Mouse (Mus musculus) inflammation-experienced regulatory T-cells, adult 6 months (primary cell): ENCODE data around the gene Hist1h3d. TPM values are rescaled to one million over a fixed set of nuclear protein-coding genes. Genes with fewer than 3 reads are reported as not detected.
"Not testable (repeated sequence)": the region's sequence is repeated elsewhere in the genome, so short reads cannot be mapped to it uniquely, and the experiment has no call there.

Source experiments
- ATAC-seq: one replicate; pipeline ENCODE4 v1.8.0; 2017
- polyA plus RNA-seq, 3 experiments: library from polyadenylated mRNA; unstranded; fragments of 100-300 nt; shearing (Covaris generic); gene quantifications; one replicate each; pipeline ENCODE4 v1.2.1; 2017

Gene Hist1h3d
- polyA plus RNA-seq, 3 experiments from 2014 or later = 0.56 to 1.3 TPM; not detected in 1

DNA sequence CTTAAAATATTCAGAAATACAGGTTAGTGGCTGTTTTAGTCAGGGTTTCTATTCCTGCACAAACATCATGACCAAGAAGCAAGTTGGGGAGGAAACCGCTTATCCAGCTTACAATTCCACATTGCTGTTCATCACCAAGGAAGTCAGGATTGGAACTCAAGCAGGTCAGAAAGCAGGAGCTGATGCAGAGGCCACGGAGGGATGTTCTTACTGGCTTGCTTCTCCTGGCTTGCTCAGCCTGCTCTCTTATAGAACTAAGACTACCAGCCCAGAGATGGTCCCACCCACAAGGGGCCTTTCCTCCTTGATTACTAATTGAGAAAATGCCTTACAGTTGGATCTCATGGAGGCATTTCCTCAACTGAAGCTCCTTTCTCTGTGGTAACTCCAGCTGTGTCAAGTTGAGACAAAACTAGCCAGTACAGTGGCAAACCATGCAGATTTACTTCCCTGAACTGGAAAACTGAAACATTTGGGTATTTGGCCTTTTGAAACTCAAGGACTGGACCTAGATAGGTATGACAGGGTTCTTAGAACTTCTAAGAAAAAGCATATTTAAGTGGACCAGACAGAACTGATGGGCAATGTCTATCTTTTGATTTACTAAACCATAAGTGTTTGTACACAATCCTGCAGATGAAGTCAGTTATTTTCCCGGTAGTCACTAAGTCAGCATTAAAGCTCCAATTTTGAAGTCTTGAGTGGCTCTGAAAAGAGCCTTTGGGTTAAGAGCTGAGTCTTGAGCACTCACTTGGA is 33.2 kb upstream of the Hist1h3d start:
- ATAC-seq = not testable (repeated sequence)

DNA sequence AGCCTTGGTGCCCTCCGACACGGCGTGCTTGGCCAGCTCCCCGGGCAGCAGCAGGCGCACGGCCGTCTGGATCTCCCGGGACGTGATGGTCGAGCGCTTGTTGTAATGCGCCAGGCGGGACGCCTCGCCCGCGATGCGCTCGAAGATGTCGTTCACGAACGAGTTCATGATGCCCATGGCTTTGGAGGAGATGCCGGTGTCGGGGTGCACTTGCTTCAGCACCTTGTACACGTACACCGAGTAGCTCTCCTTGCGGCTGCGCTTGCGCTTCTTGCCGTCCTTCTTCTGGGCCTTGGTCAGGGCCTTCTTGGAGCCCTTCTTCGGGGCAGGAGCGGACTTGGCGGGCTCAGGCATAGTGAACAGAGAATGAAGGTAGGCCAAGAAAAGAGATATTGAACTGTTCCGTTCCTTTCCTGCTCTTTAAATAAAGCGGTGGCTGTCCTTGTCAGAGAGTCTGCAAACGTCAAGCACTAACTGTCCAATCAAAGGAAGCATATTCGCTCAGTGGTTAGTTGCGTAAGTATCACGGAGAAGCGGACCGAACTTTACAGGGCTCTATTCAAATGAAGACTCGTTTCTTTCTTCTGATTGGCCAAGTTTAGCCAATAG is 32.5 kb upstream of the Hist1h3d start, which contains the start of gene Hist1h2bh:
Gene Hist1h2bh (minus strand): TSS at position 394 of the 609 bp plus-strand sequence.
- ATAC-seq = peak; percentile 90

DNA sequence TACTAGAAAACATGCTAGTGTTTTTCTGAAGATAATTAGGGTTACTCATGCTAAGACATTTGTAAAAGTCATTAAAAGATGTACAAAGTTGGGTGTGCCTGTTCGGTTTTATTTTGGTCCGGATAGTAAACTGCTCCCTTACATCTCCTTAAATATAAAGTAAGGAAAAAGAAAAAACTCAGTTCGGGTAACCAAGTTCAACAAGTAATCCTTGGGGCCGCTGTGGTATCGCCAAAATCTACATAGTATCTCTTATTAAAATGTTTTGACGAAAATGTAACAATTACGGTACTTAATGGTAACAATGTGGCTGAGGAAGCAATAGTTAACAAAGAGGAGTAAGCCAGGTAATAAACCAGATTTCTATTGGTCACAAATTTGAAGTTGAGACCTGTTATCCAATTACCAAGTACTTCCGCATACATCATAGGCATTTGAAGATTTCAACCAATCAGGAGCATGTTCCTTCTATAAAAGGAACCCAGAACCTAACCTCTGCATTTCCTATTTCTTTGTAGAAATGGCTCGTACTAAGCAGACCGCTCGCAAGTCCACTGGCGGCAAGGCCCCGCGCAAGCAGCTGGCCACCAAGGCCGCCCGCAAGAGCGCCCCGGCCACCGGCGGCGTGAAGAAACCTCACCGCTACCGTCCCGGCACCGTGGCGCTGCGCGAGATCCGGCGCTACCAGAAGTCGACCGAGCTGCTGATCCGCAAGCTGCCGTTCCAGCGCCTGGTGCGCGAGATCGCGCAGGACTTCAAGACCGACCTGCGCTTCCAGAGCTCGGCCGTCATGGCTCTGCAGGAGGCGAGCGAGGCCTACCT is 31.4 kb upstream of the Hist1h3d start, which contains the start of gene Hist1h3f:
Gene Hist1h3f (plus strand): TSS at position 88 of the 822 bp plus-strand sequence.
- peak; percentile 83 for ATAC-seq

DNA sequence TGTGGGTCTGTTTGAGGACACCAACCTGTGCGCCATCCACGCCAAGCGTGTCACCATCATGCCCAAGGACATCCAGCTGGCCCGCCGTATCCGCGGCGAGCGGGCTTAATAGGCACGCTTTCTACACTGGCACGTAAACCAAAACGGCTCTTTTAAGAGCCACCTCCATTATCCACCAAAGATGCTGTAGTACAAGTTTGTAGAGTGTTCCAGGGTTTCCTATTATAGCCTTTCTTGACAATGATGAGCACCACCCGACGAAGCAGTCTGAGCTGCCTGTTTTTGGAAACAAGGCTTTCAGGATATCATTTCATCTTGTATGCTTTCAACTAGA is 30.8 kb upstream of the Hist1h3d start:
- ATAC-seq = peak; percentile 2

DNA sequence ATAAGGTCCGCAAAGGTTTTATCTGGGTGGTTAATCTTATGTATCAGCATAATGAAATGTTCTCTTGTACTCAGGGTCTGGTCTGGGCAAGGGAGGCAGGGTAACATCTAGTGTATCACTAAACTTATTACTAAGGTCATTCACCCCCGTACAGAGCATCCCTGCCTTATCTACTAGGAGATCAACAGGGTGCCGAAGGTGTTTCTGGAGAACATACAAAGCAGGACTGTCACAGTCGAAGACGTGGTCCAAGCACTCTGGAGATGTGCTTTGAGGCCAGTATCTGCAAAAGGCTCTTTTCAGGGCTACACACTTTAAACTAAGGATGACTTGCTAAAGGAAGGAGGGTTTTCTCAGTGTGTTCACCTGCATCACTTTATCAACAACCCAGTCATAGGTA is 28.9 kb upstream of the Hist1h3d start:
- ATAC-seq = no peak

DNA sequence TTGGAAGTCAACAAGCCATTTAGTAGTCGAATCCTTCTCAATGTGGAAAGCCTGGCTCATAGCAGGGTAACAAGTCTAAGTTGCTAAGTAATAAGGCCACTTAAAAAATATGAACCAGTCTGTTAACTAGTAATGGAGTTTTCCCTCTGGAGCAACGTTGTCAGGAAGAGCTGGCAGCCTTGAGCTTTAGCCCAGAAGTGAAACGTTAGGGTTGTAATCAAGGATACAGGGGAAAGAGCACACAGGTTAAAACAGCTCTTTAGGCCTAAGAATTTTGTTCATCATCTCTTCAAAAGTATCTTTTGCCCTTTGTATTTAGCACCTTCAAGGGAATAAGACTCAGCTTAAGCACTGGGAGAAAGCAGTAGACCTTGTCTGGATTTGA is 24.8 kb upstream of the Hist1h3d start:
- ATAC-seq = no peak

DNA sequence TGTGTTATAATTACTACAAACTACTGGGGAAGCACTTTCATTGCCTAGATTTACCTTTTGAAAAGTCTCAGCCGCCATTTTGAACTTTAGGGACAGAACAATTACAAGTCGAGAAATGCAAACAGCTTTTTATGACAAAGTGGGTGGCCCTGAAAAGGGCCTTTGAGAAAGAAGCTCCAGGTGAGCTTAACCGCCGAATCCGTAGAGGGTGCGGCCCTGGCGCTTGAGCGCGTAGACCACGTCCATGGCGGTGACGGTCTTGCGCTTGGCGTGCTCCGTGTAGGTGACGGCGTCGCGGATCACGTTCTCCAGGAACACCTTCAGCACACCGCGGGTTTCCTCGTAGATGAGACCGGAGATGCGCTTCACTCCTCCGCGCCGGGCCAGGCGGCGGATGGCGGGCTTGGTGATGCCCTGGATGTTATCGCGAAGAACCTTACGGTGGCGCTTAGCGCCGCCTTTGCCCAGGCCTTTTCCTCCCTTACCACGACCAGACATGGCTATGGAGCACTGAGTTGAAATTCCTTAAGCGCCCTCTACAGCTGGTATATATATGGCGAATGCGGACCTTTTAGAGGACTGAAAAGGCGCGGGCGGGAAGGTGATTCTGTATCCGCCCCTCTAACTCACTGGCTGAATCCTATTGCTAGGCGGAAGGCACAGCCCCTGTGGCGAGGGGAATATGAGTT is 24.3 kb upstream of the Hist1h3d start, which contains the start of gene Hist1h4f:
Gene Hist1h4f (minus strand): TSS at position 503 of the 689 bp plus-strand sequence.
- ATAC-seq = peak; percentile 73

DNA sequence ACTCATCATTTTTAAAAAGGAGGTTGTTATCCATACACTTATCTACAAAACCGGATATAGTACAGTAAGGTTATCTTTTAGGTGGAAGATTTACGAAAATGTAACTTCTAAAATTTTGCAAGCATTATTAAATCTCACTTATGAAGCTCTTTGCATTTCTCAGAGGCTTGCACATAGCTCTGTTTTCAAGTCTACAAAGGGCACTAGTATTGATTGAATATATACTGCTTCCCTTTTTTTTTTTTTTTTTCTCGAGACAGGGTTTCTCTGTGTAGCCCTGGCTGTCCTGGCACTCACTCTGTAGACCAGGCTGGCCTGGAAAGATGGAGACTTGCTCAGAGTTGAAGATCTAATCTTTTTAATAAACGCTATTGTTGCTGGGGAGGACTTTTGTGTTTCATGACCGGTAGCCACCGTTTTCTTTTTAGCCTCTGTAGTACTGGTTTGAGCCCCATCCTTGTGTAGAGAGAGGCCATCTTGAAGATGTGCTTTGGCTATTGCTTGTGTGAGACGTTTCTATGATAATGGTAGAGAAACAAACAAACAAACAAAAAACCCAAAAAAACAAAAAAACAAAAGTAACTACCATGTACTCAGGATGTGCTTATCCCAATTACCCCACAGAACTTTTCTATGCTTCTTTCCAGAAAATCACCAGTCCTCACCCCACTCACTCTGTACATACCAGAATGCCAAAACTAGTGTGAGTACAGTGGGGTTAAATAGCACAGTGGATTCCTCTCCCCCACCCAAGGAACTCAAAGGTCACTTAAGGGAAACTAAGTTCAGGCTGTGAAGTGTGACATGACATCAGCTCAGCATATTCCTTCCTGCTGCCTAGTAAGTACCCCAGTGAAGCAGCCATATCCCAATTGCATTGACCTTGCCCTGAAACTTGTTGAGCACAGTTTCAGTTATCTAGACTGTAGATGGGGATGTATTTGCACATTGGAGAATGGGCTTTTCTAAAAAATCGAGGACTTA is 23.3 kb upstream of the Hist1h3d start:
- ATAC-seq = no peak

DNA sequence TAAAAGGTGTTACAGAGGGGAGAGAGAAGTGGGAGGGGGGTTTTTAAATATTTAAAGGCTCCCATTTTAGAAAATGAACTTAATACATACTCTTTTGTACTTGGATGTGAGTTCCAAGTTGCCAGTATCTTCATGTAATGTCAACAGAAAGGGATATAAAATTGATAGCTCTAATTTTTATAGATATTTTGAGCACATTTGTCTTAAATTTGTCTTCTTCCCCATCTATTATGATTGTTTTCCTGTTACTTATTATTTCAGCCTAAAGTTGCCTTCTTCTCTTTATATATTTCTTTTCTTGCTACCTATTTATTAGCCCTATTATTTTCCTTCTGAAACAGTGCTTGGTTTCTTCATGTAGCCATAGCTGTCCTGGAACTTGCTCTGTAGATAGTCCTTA is 22.6 kb upstream of the Hist1h3d start, which contains the start of gene Hist1h1d:
Gene Hist1h1d (plus strand): TSS at position 301 of the 400 bp plus-strand sequence.
- ATAC-seq = no peak

DNA sequence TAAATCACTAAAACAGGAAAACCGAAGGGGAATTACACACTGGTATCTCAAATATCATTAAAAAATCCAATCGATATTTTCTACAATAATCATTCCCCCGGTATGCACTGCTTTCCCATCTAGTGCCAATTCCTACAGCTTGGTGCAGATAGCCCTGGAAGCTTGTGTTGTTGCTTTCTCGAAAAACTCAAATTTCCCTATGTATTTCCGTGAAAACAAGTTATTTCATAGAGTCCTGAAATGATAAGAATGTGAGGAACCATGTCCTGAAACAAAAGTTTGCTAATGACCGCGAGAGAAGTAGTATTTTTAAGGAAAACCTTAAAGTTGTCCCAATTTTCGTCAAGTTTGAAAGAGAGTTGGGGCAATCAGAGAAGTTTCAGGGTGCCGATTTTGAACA is 21.2 kb upstream of the Hist1h3d start:
- no peak for ATAC-seq

DNA sequence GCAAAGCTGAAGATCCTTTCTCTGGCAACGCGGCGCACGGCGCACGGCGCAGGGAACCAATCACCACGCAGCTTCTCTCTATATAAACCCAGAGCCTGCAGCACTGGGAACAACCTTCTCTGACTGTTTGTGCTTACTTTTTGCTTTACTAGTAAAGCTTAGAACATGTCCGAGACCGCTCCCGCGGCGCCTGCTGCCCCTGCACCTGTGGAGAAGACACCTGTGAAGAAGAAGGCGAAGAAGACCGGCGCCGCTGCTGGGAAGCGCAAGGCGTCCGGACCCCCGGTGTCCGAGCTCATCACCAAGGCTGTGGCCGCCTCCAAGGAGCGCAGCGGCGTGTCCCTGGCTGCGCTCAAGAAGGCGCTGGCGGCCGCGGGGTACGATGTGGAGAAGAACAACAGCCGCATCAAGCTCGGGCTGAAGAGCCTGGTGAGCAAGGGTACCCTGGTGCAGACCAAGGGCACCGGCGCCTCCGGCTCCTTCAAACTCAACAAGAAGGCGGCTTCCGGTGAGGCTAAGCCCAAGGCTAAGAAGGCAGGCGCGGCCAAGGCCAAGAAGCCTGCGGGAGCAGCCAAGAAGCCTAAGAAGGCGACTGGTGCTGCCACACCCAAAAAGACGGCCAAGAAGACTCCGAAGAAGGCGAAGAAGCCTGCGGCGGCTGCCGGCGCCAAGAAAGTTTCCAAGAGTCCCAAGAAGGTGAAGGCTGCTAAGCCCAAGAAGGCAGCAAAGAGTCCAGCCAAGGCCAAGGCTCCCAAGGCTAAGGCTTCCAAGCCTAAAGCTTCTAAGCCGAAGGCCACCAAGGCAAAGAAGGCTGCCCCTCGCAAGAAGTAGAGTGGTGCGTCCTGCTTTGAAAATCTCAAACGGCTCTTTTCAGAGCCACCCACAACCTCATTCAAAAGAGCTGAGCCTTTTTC is 20.4 kb upstream of the Hist1h3d start:
- ATAC-seq = peak; percentile 66

DNA sequence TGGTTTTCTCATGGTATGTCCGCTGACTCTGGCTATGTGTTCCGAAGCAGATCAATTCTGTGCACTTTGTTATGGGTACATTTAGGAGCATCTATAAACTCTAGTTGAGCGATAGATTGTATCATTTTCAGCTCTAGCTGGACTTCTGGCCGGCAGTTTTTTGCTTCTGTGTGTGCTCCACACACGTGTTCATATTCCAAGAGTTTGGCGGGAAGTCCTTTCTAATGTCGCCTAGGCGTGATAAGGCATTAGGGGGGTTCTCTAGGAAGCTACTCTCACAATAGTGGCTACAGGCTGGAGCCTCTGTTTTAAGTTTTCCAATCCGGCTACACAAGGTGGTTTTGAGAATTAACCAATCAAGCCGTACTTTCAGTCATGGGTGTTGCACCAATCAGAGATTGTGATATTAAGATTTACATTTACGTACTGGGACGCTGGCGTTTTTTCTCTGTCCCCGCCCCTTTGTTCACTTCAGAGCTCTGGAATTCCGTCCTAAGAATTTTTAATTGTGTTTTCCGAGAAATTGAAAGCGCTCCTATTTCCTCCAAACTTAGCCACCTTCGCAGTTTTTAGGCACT is 19.6 kb upstream of the Hist1h3d start:
- peak; percentile 67 for ATAC-seq

DNA sequence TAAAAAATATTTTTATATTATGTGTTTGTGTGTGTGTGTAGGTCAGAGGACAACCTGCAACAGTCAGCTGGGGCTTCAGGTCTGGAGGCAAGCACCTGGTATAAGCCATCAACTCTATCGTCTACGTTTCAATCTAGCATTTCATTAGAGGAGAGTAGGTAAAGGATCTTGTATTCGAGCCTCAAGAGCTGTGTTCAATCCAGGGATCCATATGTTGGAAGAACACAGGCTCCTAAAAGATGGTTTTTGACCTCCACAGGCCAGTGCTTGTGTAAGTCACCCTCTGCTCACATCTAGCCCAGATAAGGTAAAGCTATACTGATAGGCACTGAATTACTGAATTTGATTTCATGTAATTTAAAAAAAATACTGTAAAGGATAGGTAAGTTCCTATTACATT is 18.7 kb upstream of the Hist1h3d start:
- no peak for ATAC-seq

DNA sequence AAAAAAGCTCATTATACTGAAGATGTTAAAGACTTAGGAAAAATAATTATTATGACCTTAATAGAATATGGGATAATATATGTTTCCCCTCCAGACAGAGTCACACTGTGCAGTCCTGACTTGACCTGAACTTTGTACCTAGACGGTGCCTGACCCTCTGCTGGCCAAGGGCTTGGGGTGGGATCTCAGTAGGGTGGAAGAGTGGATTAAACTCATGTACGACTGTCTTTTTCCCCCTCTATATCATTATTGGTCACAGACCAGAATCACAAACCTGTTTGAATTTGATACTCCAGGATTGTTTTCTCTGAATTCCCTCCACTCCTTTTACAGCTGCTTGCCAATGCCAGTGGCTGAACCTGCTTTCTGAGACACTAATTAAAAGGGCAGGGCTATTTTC is 14.9 kb upstream of the Hist1h3d start:
- not testable (repeated sequence) for ATAC-seq

DNA sequence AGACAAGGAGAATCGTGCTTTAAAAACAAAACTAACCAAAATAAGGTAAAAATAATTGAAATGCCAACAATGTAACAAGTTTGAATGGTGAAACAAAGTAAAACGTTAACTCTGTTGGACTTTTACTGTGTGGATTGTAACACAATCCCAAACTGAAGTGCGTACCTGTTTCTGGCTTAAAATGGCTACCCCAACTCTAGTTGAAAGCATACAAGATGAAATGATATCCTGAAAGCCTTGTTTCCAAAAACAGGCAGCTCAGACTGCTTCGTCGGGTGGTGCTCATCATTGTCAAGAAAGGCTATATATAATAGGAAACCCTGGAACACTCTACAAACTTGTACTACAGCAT is 14.1 kb upstream of the Hist1h3d start:
- peak; percentile 2 for ATAC-seq

DNA sequence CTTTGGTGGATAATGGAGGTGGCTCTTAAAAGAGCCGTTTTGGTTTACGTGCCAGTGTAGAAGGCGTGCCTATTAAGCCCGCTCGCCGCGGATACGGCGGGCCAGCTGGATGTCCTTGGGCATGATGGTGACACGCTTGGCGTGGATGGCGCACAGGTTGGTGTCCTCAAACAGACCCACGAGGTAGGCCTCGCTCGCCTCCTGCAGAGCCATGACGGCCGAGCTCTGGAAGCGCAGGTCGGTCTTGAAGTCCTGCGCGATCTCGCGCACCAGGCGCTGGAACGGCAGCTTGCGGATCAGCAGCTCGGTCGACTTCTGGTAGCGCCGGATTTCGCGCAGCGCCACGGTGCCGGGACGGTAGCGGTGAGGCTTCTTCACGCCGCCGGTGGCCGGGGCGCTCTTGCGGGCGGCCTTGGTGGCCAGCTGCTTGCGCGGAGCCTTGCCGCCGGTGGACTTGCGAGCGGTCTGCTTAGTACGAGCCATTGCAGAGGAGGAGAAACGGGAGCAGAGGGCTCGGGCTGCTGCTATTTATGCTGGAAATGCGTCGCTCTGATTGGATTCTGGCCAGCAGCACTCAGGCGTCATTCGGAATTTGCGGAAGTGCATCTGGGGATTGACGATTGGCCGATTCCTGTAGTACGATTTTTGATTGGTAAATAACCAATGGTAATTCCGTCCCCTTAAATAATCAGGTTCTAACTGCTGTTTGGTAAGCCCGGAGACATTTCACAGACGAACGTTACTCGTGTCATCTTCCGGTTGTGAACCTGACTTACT is 13.5 kb upstream of the Hist1h3d start, which contains the start of gene Hist1h3e:
Gene Hist1h3e (minus strand): TSS at position 487 of the 777 bp plus-strand sequence.
- ATAC-seq = peak; percentile 96

DNA sequence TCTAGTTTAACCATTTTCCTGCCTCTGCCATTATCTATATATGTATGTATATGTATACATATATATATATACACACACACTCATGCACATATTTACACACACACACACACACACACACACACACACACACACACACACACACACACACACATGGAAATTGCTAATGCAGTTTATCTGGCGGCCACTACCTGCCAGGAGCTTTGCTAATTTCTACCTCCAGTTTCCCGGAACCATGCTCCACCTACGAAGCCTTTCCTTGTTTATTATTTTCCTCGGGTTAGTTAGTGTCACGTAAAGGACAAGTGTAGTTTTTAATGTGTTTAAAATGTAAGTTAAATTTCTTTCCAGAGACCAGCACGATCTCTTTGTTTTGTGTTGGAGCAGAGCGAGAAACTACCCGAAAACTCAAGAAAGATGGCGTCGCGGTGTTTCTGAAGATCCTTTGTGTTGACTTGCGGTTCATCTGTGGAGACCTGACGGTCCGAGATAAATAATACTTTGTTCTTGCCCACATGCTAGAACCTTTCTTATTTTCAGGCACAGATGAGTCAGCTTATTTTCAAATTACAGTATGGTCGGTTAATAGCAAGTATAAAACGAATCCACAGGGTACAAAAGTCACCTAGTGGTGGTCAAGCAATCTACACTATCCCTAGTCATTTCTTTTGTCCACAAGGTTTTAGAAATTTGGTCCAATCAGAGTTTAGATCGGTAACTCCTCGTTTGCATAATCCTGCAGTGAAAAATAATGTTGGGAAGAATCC is 12.7 kb upstream of the Hist1h3d start:
- ATAC-seq = peak; percentile 12

DNA sequence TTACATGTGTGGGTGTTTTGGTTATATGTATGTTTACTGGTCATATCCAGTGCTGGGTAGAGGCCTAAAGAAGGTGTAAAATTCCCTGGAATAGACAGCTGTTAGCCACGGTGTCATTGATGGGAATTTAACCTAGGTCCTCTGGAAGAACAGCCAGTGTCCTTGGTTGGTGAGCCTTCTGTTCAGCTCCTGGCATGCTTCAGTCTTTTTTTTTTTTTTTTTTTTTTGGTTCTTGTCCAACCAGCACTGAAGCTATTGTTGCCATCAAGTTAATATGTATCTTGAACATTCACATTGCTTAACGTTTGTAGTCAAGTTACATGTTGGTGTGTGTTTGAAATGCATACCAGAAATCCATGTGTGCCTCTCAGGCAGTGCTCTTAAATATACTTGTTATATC is 11.1 kb upstream of the Hist1h3d start:
- ATAC-seq = no peak
